Mouse (Mus musculus) gastrocnemius, adult 8-10 months (tissue): Measurements from ENCODE around the gene Tnrc6c. TPM values are rescaled to one million over a fixed set of nuclear protein-coding genes. Genes with fewer than 3 reads are reported as not detected.

Experiments
- DNase-seq, 2 experiments: peaks; one replicate each; pipeline ENCODE4 v3.0.0; 2022; ENCODE audit warnings: low spot score in 2 of 2
- total RNA-seq, 4 experiments: library from RNA; stranded (reverse); gene quantifications; 2 replicates each; pipeline ENCODE4 v1.2.4; 2022

Gene Tnrc6c
- total RNA-seq: 10 to 100 TPM; 17.0 to 20.8 (median 18.6) TPM

DNA sequence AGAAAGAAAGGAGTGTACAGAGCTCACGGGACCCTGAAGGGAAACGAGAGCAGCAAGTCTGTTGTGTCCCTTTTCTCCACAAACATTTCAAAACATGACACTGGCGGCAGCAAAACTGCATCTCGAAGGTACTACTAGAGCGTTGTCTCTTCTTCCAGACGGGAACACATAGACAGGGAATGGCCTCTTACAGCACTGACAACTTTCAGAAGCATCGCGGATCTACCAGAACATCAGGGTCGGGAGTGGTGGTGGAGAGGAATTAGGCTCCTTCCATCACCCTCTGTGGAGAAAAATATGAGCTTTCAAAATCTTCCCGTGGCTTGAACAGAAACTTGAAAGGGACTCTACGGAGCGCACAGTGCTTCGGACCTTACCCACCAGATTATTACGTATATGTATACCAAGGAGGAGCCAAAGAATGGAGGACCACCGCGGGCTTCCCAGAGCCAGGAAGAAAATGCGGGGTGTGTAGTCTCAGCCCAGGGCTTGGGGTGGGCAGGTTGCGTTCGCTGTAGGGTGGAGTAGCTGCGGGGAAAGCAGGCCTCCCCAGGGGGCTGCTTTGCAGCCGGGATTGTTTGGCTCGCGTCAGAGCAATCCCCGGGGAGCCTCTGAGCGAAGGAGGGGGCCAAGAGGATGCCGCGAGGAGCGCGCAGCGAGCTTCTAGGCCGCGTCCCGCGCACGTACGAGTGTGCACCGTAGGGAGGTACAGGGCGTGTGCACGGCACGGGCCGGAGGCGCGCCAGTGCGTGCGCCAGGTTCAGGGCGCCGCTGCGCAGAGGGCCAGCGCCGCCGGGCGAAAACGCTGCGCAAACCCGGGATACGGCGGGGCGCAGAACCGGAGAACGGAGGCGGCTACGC, at the start of gene Tnrc6c:
Tnrc6c (plus strand) TSS at position 799 of the 861 bp plus-strand sequence.
- DNase-seq: peak; percentile 48 to 73

- no peak for DNase-seq
Observed at GRCm38 (mm10) chr11:117606137-117606536, 48.0 kb upstream of the Tnrc6c start.

DNA sequence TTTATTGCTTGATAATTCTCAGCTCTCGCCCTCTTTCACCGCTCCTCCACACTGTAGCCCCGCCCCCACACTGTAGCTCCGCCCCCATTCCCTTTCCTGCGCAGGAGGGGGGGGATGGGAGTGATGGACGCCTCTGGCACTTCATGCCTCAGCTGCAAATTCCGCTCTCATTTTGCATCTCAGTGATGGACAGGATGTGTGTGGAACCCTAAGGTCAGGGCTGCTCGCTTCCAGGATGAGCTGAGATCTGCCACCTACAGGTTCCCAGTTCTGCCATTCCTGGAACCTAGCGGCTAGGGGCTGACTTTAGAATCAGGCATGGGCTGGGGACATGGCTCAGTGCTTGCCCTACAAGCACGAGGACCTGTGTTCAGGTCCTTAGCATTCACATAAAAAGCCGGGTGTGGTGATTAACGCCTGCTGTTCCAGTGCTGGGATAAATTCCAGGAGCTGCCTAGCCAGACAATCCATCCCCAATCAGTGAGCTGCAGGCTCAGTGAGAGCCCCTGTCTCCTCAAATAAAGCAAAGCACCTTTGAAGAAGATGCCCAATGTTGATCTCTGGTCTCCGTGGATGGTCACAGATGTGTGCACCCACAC, 47.4 kb upstream of the Tnrc6c start:
- DNase-seq: no peak

DNA sequence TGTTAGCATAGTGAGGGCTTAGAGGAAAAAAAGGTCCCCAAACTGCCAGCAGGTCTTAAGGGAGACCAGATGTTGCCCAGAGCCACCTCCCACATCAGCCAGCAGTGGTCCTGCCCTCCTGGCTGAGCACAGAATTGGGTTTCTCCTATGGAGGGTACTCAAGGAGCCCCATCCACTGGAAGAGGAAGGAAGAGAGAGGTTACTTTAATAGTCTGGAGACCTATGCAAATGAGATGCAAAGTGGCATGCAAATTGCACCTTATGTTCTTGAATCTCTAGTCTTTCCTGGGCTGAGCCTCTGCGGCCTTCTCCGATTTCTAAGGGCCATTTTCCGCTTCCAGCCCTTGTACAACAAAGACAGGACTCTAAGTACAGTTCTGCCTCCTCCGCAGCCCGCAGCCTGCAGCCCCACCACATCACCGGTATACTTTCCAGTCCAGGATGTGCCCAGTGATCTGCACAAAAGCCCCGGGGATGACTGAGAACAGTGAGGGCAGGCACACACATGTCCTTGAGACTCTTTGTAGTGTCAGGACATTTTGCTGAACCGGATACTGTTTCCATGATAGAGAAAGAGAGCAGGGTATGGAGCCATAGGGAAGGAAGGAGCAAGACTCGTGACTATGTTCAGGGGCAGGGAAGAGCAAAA, 45.8 kb upstream of the Tnrc6c start:
- no peak for DNase-seq

DNA sequence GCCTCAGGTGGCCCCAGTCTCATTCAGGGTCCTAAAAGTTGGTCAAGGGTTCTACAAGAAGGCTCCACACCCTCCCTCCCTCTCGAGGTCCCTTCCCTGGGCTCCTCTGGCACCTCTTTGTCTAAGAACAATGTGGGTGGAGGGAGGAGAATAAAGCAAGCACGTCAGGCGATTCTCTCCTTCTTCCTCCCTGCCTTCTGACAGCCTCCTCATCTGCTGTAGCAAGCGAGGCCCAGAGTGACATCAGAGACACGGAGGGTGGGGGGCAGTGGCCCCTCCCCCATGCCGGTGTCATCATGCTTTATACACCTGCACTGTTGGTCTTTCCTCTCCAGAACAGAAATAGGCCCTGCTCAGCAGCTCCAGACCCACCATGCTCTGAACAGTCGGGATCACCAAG, 45.1 kb upstream of the Tnrc6c start:
- DNase-seq: no peak

GRCm38 (mm10) chr11:117610589-117610988, 43.5 kb upstream of the Tnrc6c start:
- DNase-seq: no peak

GRCm38 (mm10) chr11:117611068-117611467, 43.0 kb upstream of the Tnrc6c start:
- peak; percentile 70 to 80 for DNase-seq

DNA sequence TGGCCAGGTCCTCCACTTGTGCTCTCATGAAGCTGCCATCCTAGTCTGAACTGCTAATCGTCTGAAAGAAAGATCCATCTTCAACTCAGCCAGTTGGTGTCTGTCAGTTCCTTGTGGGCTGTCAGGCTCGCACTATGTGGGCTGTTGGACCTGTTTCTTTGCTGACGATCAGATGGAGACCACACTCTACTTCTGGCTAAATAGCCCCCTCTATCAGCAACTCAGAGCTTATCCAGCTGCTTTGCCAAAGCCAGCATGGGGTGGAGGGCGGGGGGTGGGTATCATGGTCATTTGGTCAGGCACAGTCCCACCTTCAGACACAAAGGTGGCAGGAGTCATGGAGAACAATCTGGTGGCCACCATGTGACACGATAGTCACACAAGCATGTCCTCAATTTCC, 42.2 kb upstream of the Tnrc6c start:
- no peak for DNase-seq

GRCm38 (mm10) chr11:117612885-117613284, 41.2 kb upstream of the Tnrc6c start:
- no peak for DNase-seq

DNA sequence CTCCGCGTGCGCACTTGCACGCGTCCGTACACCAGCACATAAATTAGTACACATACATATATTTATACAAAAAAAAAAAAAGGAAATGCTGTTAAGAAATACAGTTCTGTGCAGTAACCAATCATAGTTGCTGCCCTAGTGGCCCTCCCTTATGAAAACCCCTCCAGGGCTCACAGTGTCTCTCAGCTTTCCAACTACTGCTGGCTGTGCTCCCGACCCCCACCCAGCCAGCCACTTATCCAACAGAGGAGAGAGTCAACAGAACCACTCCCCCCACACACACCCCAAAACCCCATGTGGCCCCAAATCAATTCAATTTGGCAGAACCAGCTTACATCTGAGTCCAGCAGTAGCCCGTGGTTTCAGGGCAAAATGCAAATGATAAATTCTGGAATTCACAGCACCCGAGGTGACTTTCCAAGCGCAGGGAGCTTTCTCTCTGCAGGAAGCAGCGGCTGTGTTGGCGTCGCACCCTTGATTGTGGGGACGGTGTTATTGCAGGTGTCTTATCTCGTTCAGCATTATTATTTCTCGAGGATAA, 36.7 kb upstream of the Tnrc6c start:
- DNase-seq: no peak

- no peak for DNase-seq
Observed at GRCm38 (mm10) chr11:117618214-117618613, 35.9 kb upstream of the Tnrc6c start.

DNA sequence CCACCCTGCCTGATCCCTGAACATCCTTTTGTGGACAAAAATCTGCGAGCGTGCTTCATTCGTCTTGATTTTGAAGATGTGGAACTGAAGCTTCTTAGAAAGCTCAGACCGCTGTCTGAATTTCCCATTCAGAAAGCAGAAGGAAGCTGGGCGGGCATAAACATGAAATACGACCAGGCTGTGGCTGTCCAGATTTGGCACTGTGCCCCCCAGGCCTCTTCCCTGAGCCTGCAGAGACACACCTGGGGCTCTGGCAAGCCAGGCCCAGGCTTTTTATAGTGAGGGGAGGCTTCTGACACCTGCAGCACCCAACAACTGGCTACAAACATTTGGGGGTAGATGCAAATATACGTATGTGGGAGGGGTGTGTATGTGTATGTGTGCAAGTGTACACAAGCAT, 35.3 kb upstream of the Tnrc6c start:
- peak in 1 of 2 experiments; percentile 64 for DNase-seq

- no peak for DNase-seq
Observed at GRCm38 (mm10) chr11:117619581-117619980, 34.5 kb upstream of the Tnrc6c start.

GRCm38 (mm10) chr11:117625196-117625595, 28.9 kb upstream of the Tnrc6c start:
- DNase-seq: no peak

DNA sequence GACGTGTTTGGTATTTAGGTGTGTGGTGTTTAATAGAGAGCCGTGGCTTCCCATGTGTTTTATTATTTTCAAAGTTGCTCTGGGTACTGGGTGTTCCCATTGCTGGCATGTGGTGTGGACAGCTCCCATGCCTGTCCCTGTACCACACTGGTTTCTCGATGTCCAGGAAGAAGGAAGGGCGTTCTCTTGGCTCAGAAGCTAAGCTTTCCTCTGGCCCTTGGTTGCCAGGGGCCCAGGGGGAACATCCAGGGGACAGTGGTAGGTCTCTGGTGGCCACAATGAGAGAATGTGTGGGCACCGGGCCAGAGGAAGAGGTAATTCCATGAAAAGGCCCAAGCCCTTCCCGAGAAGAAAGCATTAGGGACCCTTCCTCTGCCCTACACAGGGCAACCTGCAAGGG, 27.5 kb upstream of the Tnrc6c start:
- DNase-seq: peak in 1 of 2 experiments; percentile 35

DNA sequence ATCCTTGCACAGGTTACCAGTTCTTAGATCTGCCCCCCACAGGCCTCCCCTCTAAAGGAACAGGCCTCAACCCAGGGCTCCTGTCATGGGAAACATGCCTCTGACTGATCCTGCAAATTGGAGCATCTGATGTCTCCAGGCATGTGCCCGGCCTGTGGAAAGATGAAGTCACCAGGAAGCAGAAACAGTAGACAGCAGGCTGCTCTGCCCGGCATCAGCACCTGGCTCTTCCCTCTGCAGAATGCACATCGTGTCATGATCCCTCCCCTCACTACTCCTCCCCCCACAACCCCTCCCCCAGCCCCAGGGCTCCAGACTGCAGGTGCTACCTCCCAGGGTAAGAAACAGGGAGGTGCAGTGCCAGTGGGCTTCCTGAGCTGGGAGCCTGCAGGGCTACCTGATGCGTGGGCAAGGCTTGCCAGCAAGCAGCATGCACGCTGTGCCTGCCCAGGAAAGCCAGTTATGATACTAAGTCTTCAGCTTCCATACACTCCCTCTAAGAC, 27.0 kb upstream of the Tnrc6c start:
- DNase-seq: no peak

DNA sequence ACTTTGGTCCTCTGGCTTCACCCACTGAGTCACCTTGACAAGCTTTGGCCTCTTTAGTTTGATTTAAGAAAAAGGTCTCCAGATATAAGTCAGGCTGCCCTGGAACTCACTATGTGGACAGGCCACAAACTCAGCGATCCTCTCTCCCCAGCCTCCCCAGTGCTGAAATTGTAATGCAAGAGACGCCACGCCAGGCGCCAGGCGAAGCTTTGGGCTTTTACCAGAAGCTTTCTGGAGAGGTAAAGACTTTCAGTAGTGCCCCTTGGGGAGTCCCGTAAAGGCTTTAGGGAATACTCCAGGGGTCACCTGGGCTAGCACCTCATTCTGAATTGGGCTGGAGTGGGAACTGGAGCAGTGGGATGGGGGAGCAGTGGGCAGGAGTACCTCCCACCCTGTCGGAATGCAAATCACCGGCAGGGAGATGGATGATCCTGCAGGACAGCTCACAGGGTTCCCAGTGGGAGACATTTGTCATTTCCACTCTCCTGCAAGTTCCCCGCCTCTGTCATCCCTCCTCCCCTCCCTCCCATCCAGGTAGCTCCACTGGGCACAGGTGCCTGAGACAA, 26.3 kb upstream of the Tnrc6c start:
- DNase-seq: no peak

DNA sequence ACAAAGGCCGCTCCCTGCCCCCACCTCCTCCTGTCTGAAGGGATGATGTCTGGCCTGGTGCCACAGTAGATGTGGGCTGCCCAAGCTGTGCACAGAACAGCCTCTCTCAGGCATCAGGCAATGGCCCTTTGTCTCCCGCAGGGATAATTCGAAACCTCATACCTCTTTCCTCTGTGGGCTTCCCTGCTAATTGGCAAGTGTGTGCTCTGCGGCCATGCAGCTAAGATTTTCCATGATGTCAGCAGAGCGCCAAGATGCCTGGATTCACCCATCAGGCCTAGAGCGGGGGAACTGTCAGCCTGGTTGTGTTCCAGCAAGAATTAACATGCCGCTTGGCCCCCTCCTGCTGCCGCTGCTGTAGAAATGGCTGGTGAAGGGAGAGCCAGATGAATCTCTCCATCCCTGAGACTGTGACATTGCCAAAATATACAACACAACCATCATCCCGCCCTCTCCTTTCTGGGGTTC, 25.7 kb upstream of the Tnrc6c start:
- DNase-seq: no peak

GRCm38 (mm10) chr11:117629865-117630264, 24.2 kb upstream of the Tnrc6c start:
- DNase-seq: no peak

DNA sequence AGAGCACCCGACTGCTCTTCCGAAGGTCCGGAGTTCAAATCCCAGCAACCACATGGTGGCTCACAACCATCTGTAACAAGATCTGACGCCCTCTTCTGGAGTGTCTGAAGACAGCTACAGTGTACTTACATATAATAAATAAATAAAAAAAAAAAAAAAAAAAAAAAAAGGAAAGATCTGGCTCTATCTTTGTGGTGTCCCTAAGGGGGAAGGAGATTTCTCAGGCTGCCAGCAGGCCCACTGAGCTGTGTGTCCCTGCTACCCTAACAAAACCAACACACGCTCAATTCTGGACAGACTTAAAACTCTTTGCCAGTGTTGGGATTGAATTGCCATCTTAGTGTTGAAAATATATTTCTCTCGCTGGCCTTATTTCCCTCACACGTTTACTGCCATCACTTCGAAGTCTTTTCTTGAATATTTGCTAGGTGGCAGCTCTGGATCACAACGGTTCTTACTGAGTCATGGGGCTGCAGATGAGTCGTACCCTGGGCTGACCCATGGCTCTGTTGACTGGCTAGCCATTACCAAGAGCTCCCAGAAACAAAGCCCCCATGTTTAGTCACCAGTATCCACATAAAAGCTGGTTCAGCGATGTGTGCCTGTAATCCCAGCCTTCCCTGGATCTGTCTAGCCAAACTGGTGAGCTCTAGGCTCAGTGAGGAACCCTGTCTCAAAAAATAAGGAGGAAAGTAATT, 23.1 kb upstream of the Tnrc6c start:
- DNase-seq: no peak

DNA sequence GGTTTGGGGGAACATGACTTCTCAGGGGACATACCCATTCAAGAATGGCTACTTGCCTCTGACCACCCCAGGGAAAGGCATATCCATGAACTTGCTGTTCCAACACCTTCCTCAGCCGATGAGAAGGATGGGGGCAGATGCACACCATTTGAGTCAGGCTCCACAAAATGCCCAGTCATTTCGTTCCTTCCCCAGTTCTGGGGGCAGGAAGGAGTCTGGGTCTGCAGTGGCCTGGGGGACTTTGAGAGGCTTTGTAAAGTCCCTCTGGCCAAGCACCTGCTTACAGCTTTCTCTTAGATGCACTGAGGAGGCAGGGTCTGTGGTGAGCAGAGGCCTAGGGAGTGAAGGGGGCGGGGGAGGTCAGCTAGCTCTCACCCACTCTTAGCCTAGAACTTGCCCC, 20.8 kb upstream of the Tnrc6c start:
- DNase-seq: no peak
